Mouse (Mus musculus) myocyte (in vitro differentiated cells): ENCODE data around the gene Ass1.

ENCODE experiments used
- E2F4 ChIP-seq: IDR thresholded peaks from one replicate; pipeline ENCODE4 v1.6.1; 2011; ENCODE audit warnings: mild to moderate bottlenecking, control low read depth, moderate library complexity; ENCODE audit not compliant: insufficient read depth
- MAX ChIP-seq: IDR thresholded peaks from one replicate; pipeline ENCODE4 v1.6.1; 2011; ENCODE audit warnings: low read depth, mild to moderate bottlenecking, control low read depth
- MYOD1 ChIP-seq, 3 experiments: IDR thresholded peaks; one replicate each; pipeline ENCODE4 v1.6.1; 2011; ENCODE audit warnings: control low read depth in 2 of 3, low read depth in 2 of 3, mild to moderate bottlenecking in 2 of 3, moderate library complexity in 1 of 3; ENCODE audit not compliant: insufficient read length in 2 of 3, control insufficient read depth in 1 of 3
- MYOG ChIP-seq, 3 experiments: IDR thresholded peaks; one replicate each; pipeline ENCODE4 v1.6.1; 2011; ENCODE audit warnings: control low read depth in 2 of 3, low read depth in 2 of 3, mild to moderate bottlenecking in 2 of 3; ENCODE audit not compliant: insufficient read length in 2 of 3, control insufficient read depth in 1 of 3, insufficient read depth in 1 of 3
- POLR2A ChIP-seq: IDR thresholded peaks from one replicate; pipeline ENCODE4 v1.6.1; 2011; ENCODE audit warnings: low read depth, mild to moderate bottlenecking, control low read depth, moderate library complexity; ENCODE audit not compliant: insufficient read length
- POLR2AphosphoS2 ChIP-seq: IDR thresholded peaks from one replicate; pipeline ENCODE4 v1.6.1; 2011; ENCODE audit warnings: low read depth, control low read depth; ENCODE audit not compliant: insufficient read length
- SRF ChIP-seq: IDR thresholded peaks from one replicate; pipeline ENCODE4 v1.6.1; 2011; ENCODE audit warnings: low read depth; ENCODE audit not compliant: control insufficient read depth, insufficient read length
- TCF12 ChIP-seq: IDR thresholded peaks from one replicate; pipeline ENCODE4 v1.6.1; 2011; ENCODE audit warnings: mild to moderate bottlenecking, control low read depth; ENCODE audit not compliant: poor library complexity, insufficient read depth, severe bottlenecking
- TCF3 ChIP-seq: IDR thresholded peaks from one replicate; pipeline ENCODE4 v1.6.1; 2011; ENCODE audit warnings: low read depth, control low read depth; ENCODE audit not compliant: insufficient read length
- USF1 ChIP-seq: IDR thresholded peaks from one replicate; pipeline ENCODE4 v1.6.1; 2011; ENCODE audit warnings: low read depth, mild to moderate bottlenecking, control low read depth, moderate library complexity

DNA sequence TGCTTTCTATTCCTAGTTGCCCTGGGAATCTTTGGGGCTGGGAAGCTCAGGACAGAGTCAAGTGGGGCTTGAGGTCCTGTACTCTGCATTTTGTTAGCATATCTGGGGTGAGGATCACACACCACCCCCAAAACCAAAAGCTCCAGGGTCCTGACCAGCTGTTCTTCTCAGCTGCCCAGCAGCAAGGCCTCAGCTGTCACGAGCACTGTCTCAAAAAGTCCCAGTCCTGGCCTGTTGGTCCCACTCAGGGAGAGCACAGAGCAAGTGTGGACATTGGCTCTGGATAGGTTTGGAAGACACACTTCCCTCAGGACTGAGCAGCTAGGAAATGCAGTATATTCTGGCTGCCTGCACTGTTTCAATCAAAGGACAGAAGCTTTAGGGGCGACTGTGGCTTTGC lies 20.5 kb downstream of the Ass1 start:
- TF ChIP-seq POLR2A (no peak), POLR2AphosphoS2 (no peak), MYOD1 (IDR thresholded peaks at IDR 0.05; ENCODE audit: control insufficient read depth in 1 of 3, insufficient read length in 2 of 3, low read depth in 2 of 3) (peak in 2 of 3 experiments; percentile 77 to 84), MAX (no peak), MYOG (IDR thresholded peaks at IDR 0.05; ENCODE audit: control insufficient read depth in 1 of 3, insufficient read depth in 1 of 3, insufficient read length in 2 of 3, low read depth in 2 of 3) (peak in 2 of 3 experiments; percentile 82 to 93), TCF12 (peak; percentile 66), E2F4 (no peak), TCF3 (no peak), SRF (no peak), USF1 (no peak)
